Mouse (Mus musculus) ES-CJ7 (cell line): ENCODE measurements around the gene Prtg.

Source experiments
- DNase-seq: peaks from one replicate; pipeline ENCODE4 v3.0.0; 2011; ENCODE audit warnings: low read depth, low spot score

Gene Prtg

GRCm38 (mm10) chr9:72806731-72807419 is at the start of gene Prtg:
Gene Prtg, plus strand, starts transcription at chr9:72806874.
- peak; percentile 47 for DNase-seq

- DNase-seq: no peak
Observed at GRCm38 (mm10) chr9:72757143-72757542, 49.5 kb upstream of the Prtg start.

GRCm38 (mm10) chr9:72758705-72759131 is 48.0 kb upstream of the Prtg start:
- DNase-seq: no peak

DNA sequence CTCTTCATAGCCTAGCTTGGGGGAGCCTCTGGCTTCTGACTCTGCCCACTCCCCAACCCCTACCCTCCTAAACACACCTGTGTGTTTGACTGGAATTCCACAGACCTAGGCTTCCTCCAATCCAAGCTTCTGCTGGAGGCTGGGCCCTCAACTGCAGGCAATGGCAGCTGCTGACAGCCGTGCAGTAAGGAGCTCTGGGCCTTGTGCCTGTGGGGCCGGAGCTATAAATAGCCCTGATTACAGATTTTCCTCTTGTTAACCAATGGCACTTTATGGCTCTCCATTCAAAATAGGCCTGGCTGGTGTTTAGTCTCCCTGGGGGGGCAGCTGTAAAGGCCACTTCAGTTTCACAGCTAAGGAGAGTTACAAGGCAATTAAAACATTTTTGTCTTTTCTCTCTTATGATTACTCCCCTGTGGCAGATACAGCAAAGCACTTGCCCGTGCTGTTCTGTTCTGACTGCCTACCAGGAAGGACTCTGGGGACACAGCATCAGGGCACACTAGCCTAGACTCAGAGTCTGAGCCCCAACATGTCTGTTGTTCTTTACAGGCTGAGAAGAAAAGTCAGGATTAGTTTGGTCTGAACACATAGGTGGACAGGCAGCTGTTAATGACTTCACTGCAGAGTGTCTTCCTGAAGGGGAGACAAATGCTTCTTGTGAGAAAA is 43.5 kb upstream of the Prtg start:
- DNase-seq: no peak

DNA sequence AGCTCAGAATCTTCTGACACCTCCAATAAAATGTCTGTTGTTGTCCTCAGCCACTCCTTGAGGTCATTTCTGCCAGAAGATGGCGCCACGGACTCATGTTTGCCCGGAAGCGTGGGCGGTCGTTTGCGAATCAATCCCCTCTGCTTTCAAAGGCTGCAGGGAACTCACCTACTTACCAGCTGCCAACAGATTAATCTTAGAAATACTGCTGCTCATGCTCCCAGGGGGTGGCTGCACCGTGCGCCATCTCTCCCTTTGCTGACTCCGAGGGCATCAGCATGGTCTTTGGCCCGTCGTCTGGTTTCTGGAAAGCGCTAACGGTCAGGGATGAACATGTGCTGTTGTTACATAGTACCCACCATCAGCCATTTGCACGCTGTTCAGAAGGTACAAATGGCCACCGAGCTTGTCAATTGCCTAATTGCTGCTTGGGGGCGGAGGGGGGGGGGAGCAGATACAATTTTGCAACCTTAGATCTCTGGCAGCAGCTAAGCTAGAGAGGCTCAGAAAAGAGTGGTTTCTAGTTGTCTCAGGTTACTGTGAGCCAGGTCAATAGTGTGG is 39.8 kb upstream of the Prtg start:
- peak; percentile 90 for DNase-seq

DNA sequence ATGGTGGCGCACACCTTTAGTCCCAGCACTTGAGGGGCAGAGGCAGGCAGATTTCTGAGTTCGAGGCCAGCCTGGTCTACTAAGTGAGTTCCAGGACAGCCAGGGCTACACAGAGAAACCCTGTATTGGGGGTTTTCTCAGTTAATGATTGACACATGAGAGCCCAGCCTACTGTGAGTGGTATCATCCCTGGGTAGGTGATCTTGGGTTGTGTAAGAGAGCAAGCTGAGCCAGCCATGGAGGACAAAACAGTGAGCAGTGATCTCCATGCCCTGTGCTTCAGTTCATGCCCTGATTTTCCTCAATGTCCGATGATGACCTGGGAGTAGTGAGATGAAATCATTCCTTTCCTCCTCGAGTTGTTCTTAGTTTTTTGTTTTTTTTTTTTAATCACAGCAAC is 31.7 kb upstream of the Prtg start:
- DNase-seq: no peak

DNA sequence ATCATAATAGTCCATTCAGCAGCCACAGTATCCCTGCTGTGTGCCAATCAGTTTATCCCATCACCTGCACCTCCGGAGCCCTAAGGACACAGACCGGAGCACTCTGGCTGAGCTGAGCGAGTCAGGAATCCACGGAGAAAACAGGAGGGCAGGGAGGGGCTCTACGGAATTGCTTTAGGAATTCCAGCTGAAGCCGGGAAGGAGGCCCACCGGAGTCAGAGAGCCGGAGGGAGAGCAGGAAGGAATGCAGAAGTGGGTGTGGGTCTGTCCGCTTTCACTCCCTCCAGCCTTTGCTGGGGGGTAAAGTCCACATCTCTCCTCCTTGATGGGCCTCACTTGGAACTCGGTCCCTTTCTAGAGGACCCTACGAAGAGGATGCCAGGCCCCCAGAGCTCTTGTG is 27.7 kb upstream of the Prtg start:
- peak; percentile 85 for DNase-seq

- DNase-seq: peak; percentile 85
Observed at GRCm38 (mm10) chr9:72779733-72780132, 26.9 kb upstream of the Prtg start.

DNA sequence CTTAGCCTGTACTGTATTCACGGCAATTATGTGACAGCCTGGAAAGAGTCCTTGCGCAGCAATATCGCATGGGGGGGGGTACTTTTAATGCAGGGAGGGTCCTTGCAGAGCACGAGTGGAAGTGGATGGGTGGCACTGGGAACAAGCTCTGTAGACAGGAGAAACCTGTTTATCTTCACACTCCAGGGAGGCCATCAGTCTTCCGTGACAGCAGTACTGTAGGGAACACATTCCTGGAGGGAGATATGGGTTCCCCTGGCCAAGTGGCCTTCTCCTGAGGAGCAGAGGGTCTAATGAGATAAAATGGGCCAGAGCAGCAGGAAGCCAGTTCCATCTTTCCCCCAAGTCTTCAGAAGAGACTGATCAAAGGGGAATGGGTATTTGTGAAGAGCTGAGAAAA is 26.0 kb upstream of the Prtg start:
- DNase-seq: no peak

DNA sequence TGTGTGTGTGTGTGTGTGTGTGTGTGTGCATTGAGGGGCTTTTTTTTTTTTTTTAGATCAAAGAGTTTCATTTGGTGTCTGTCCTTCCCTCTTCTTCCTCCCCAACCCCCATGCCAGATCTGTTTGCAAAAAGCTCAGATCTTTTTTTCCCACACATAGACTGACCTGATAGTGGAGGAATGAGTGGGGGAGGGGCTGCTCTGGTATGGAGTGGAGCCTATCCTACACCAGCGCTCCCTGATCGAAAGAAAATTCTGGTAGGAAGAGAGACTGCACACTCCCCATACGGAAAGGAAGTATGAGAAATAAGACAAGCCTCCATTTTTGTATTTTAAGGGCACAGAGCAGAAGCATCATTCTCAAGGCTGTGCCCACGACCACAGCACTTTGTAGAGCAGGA is 25.2 kb upstream of the Prtg start:
- no peak for DNase-seq

GRCm38 (mm10) chr9:72782121-72782520 is 24.6 kb upstream of the Prtg start:
- no peak for DNase-seq

GRCm38 (mm10) chr9:72787732-72788131 is 18.9 kb upstream of the Prtg start:
- peak; percentile 58 for DNase-seq

- no peak for DNase-seq
Observed at GRCm38 (mm10) chr9:72790530-72791212, 16.0 kb upstream of the Prtg start.

DNA sequence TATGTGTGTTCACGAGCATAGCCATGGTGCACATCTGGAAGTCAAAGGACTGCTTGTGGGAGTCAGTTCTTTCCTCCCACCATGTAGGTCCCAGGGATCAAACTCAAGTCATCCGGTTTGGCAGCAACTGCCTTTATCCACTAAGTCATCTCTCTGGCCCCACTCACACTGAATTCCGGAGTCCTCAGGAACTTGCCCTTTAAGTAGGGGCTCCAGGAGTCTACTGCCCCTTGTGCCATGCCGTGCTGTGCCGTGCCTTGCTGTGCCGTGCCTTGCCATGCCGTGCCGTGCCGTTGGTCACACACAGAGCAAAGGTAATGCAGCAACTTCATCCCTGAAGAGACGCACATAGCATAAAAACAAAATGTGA is 15.5 kb upstream of the Prtg start:
- no peak for DNase-seq

DNA sequence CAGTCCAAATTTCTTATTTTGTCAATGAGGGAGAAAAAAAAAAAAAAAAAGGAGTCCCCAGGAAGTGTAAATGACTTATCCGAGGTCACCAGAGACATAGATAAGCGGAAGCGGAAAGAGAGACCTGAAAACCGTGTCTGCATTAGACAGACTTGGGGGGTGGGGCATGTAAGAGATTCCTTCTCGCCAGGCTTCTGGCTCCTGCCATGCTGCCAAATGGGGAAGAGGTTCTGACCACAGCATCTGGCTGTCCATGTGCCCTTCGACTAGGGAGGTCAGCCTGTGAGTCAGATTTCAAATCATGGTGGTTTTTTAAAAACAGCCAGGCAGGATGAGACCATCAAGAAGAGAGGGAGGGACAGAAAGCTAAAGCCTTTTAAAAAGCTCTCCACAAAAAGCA is 15.0 kb upstream of the Prtg start:
- DNase-seq: peak; percentile 64

GRCm38 (mm10) chr9:72795243-72795642 is 11.4 kb upstream of the Prtg start:
- DNase-seq: no peak

DNA sequence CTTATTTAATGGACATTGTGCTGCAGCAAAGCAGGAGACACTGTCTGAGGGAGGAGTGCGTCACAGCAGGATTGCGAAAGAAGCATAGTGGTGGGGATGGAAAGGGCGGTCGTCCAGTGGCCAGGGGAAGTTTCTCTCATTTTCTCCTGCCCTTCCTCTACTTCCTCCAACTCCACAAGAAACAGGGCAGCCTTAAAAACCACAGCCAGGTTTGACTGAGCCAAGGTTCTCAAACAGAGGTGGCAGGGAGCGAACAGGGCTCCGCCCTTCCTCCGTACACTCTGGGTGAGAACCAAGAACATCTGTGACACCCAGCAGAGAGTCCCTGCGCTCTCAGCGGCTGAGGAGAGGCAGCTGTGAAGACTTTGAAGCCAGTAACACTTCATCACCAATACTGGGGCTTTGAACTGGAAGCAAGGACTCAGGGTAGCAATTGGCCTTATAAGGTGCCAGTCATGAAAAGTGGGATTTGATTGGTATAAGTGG is 9.5 kb upstream of the Prtg start:
- peak; percentile 72 for DNase-seq

GRCm38 (mm10) chr9:72803280-72803679 is 3.4 kb upstream of the Prtg start:
- DNase-seq: peak; percentile 58

- no peak for DNase-seq
Observed at GRCm38 (mm10) chr9:72806146-72806545, 528 bp upstream of the Prtg start.

DNA sequence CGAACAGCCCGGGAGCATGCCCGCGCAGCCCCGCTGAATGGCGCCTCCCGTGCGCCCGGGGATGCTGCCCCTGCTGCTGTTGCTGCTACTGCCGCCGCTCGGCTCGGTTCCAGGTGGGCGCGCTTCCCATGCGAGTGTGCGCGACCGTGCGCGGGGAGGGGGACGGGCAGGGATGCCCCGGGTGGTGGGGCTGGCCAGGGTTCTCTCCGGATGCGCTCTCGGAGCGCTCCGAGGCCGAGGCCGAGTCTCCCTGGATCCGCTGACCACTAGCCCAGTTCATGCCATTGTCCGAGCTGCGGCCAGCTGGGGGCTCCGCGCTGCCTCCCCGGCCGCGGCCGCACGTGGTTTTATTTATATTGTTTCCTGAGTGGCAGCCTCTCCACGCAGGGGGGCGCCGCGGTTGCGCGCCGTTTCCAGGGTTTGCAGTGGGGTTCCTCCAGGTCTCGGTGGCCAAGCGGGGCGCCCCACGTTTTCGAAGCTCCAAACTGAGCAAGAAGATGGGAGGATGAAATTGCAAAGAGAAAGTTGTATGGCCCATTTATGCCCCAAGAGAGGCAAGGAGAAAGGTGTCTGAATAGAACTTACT is 839 bp downstream of the Prtg start:
- DNase-seq: no peak

DNA sequence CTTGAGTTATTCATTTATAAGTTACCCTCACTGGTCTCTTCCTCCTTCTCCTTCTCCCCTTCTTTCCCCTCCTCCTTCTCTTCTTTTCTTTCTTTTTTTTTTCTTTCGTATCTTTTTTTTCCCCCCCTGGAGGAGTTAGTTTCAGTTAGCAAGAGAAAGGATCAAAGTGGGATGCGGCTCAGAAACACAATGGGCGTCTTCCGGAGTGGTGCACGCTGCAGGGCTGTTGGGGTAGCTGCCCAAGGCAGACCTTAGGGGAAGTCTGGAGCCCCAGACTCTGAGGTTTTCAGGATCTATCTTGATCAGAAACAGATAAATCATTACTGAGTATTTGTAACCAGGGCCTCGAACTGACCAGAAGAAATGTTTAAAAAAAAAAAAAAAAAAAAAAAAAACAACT is 1.5 kb downstream of the Prtg start:
- peak; percentile 70 for DNase-seq

- no peak for DNase-seq
Observed at GRCm38 (mm10) chr9:72808586-72808985, 1.9 kb downstream of the Prtg start.
